8 mouse cellular contexts compared by ENCODE assay signal in the genomic region with DNA sequence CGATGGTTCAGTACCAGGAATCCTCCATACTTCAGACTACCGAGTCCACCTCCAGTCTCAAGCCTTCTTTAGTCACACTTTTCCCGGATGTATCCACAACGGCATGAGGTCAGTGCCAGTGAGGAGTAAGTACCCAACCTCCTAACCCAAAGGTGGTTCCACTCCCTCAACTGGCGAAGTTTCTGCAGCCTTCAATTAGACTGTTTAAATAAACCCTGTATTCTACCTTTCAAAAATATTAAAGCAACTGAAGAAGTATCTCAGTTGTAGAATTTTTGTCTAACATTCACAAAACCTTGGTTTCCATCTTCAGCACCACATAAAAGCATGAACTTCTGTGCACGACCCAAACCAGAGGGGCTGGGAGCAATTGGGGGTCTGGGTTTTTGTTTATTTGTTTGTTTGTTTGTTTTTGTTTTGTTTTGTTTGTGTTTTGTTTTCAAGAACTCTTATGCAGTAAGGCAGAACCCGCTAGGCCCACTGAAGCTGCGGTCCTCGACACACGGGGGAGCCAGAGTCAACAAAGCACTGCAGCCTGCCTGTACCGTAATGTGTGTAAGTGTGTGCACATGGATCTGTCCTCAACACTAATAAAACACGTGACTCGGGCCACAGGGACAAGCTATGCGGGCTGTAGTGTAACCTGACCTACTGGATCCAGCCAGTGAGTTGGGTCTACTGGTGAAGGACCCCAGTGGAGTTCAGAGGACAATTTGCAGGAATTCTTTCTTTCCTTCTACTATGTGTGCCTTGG. TPM values are rescaled to one million over a fixed set of nuclear protein-coding genes. Genes with fewer than 3 reads are reported as not detected.
DNase-seq lines count a peak whose midpoint lies in the region; ATAC-seq lines count a peak whose summit lies in the region.

No protein-coding gene starts in this region.

- H3K36me3 ChIP-seq in hindbrain, embryonic 16.5 days (ENCODE audit: control insufficient read depth, insufficient read depth, low read length): no peaks in the 10 kb centered on the region

- peak overlapping the region; percentile 43 for H3K4me2 ChIP-seq in hindbrain, embryonic 16.5 days (ENCODE audit: low read length)

- ATAC-seq in hindbrain, embryonic 16.5 days: peak; percentile 77

- WGBS in hindbrain, embryonic 16.5 days: 23% methylated on average over 14 of the region's 14 CpGs

- peak overlapping the region; percentile 13; the same call in 1 of the 2 replicates for H3K4me3 ChIP-seq in hindbrain, embryonic 16.5 days (ENCODE audit: low read length)

- peak; percentile 61 for DNase-seq in WW6 (ENCODE audit: low read depth, low spot score)
- DNase-seq in cerebellum, postnatal 36 days: peak; percentile 76
- peak; percentile 85 for DNase-seq in gastrocnemius, adult 18-20 months (ENCODE audit: low spot score)
- peak; percentile 72 for DNase-seq in left cerebral cortex, adult 11 months (ENCODE audit: low spot score)
- DNase-seq in lung, postnatal 4 days: peak; percentile 85 to 88
- peak; percentile 69 for DNase-seq in retina, postnatal 7 days (ENCODE audit: low read depth, low spot score)
- DNase-seq in urinary bladder, adult 2 months (ENCODE audit: low spot score): peak; percentile 47

- H3K27me3 ChIP-seq in hindbrain, embryonic 16.5 days (replicated peaks; ENCODE audit: control insufficient read depth, insufficient read depth, low read length): no peaks in the 10 kb centered on the region

- no peak overlapping the region for H3K9ac ChIP-seq in hindbrain, embryonic 16.5 days (ENCODE audit: low read depth, low read length)

- no peak overlapping the region for H3K27ac ChIP-seq in hindbrain, embryonic 16.5 days (ENCODE audit: low read depth, low read length)

- H3K9me3 ChIP-seq in hindbrain, embryonic 16.5 days (ENCODE audit: control insufficient read depth, low read length): no peaks in the 10 kb centered on the region

- H3K4me1 ChIP-seq in hindbrain, embryonic 16.5 days (ENCODE audit: control insufficient read depth, insufficient read depth, low read depth, low read length): peaks cover 16% of the 10 kb centered on the region

RNA-seq across cellular contexts. Expression of a gene that starts 3.8 kb away (rescaled TPM):
- total RNA-seq in gastrocnemius, adult 18-20 months (2021): not detected
- 1.1 and 1.2 TPM in 2 replicates for polyA plus RNA-seq in hindbrain, embryonic 16.5 days (2015; fragmentation: Nextera tagmentation; extraction: Ambion mirVana)
- 21.8 and 33.9 TPM in 2 replicates for polyA plus RNA-seq in urinary bladder, adult 2 months (2012; rRNA removed)

RNA-seq across cellular contexts. Expression of a gene that starts 56.1 kb away (rescaled TPM):
- total RNA-seq in gastrocnemius, adult 18-20 months (2021): 1 to 10 TPM; 2.2 to 5.4 TPM
- 7.1 and 8.0 TPM in 2 replicates for polyA plus RNA-seq in hindbrain, embryonic 16.5 days (2015; fragmentation: Nextera tagmentation; extraction: Ambion mirVana)
- 45.4 and 50.5 TPM in 2 replicates for polyA plus RNA-seq in urinary bladder, adult 2 months (2012; rRNA removed)

Comparison
In these comparisons a context has a peak if more than half of its experiments do, and no peak if none do; other contexts are left out.
1. RNA of a gene that starts 3.8 kb away (polyA plus RNA-seq): 21.8 to 33.9 TPM in urinary bladder, adult 2 months; 1.1 to 1.2 TPM in hindbrain, embryonic 16.5 days; every median in the first group is over 10 times any median in the second.
2. Peak in every context shown above with its lines, with median percentiles within 50 percentile points of each other: DNase-seq.